Mouse (Mus musculus) Muller cell, postnatal 12 days (primary cell): ENCODE results near the gene Hesx1.
"Not testable (repeated sequence)": the region's sequence is repeated elsewhere in the genome, so short reads cannot be mapped to it uniquely, and the experiment has no call there.

Experiments used
- DNase-seq: peaks from one replicate; pipeline ENCODE4 v3.0.0-alpha.2; 2015; ENCODE audit errors: inconsistent ontology term

Gene Hesx1

GRCm38 (mm10) chr14:26994211-26994741, at the start of gene Hesx1:
Hesx1 (plus strand) TSS chr14:26994416.
- DNase-seq: peak; percentile 25

- not testable (repeated sequence) for DNase-seq
These were observed 38.1 kb upstream of the Hesx1 start for GRCm38 (mm10) chr14:26956139-26956538.

- DNase-seq: no peak
These were observed 33.7 kb upstream of the Hesx1 start for GRCm38 (mm10) chr14:26960518-26960917.

- no peak for DNase-seq
These were observed 25.1 kb upstream of the Hesx1 start for GRCm38 (mm10) chr14:26969164-26969563.

- peak; percentile 75 for DNase-seq
These were observed 24.3 kb upstream of the Hesx1 start for GRCm38 (mm10) chr14:26969856-26970407.

- peak; percentile 98 for DNase-seq
These were observed 23.7 kb upstream of the Hesx1 start for GRCm38 (mm10) chr14:26970439-26970932.

GRCm38 (mm10) chr14:26971106-26971789, 23.0 kb upstream of the Hesx1 start, which contains the start of gene Appl1:
Appl1 (minus strand) TSS chr14:26971232.
- DNase-seq: peak; percentile 24

GRCm38 (mm10) chr14:26973089-26973488, 21.1 kb upstream of the Hesx1 start:
- no peak for DNase-seq

GRCm38 (mm10) chr14:26975490-26975889, 18.7 kb upstream of the Hesx1 start:
- DNase-seq: peak; percentile 5

GRCm38 (mm10) chr14:26976212-26976611, 18.0 kb upstream of the Hesx1 start:
- no peak for DNase-seq

GRCm38 (mm10) chr14:26977500-26977899, 16.7 kb upstream of the Hesx1 start:
- DNase-seq: no peak

GRCm38 (mm10) chr14:26979808-26980207, 14.4 kb upstream of the Hesx1 start:
- no peak for DNase-seq

- no peak for DNase-seq
These were observed 13.2 kb upstream of the Hesx1 start for GRCm38 (mm10) chr14:26981021-26981420.

GRCm38 (mm10) chr14:26981494-26982149, 12.6 kb upstream of the Hesx1 start:
- peak; percentile 35 for DNase-seq

- DNase-seq: no peak
These were observed 12.1 kb upstream of the Hesx1 start for GRCm38 (mm10) chr14:26982150-26982530.

- DNase-seq: no peak
These were observed 5.5 kb upstream of the Hesx1 start for GRCm38 (mm10) chr14:26988694-26989093.

GRCm38 (mm10) chr14:26991622-26992021, 2.6 kb upstream of the Hesx1 start:
- no peak for DNase-seq

- DNase-seq: no peak
These were observed 789 bp upstream of the Hesx1 start for GRCm38 (mm10) chr14:26993427-26993826.

GRCm38 (mm10) chr14:26996257-26996656, 2.0 kb downstream of the Hesx1 start:
- DNase-seq: no peak

- DNase-seq: no peak
These were observed 6.2 kb downstream of the Hesx1 start for GRCm38 (mm10) chr14:27000386-27000785.

- no peak for DNase-seq
These were observed 10.7 kb downstream of the Hesx1 start for GRCm38 (mm10) chr14:27004906-27005305.

- no peak for DNase-seq
These were observed 11.7 kb downstream of the Hesx1 start for GRCm38 (mm10) chr14:27005937-27006336.

GRCm38 (mm10) chr14:27011561-27011960, 17.3 kb downstream of the Hesx1 start:
- no peak for DNase-seq
